8 mouse cellular contexts compared by ENCODE assay signal in genomic region chr15:11380087-11380530, GRCm38 (mm10). TPM values are rescaled to one million over a fixed set of nuclear protein-coding genes. Genes with fewer than 3 reads are reported as not detected.
A peak's percentile ranks its signal among the peaks of the same experiment; 100 is the strongest.
DNase-seq lines count a peak whose midpoint lies in the region; ATAC-seq and TF ChIP-seq lines count a peak whose summit lies in the region.

No protein-coding gene starts in this region.

- peaks cover 2% of the 10 kb centered on the region; the same call in 1 of the 2 replicates for H3K4me1 ChIP-seq in kidney, adult 2 months (ENCODE audit: control insufficient read depth, insufficient read depth, low read length)
- 0 out of 2 replicates have a peak, but pooled peaks cover 3% of the 10 kb centered on the region for H3K4me1 ChIP-seq in kidney, embryonic 15.5 days

- TF ChIP-seq POLR2A in kidney, adult 2 months (IDR thresholded peaks at IDR 0.05; ENCODE audit: low read depth, low read length), result no peak
- no peak for TF ChIP-seq POLR2A in brain, embryonic 14.5 days (IDR thresholded peaks at IDR 0.05; ENCODE audit: borderline replicate concordance, extremely low read depth, insufficient read depth, insufficient read length, poor library complexity, severe bottlenecking)

- peak; percentile 44 for DNase-seq in kidney, adult 2 months
- peak; percentile 35 for DNase-seq in CD4-positive helper T cell, adult 2 months (ENCODE audit: low read depth, low spot score)
- peak; percentile 72 for DNase-seq in brain, embryonic 14.5 days (ENCODE audit: low read depth)
- no peak for DNase-seq in frontal cortex, postnatal 25 days (ENCODE audit: low spot score in 2 of 2)
- DNase-seq in gastrocnemius, adult 8-10 months (ENCODE audit: low spot score in 2 of 2), result no peak

- no peak overlapping the region for H3K4me3 ChIP-seq in kidney, adult 2 months (ENCODE audit: insufficient read depth, low read depth, low read length)
- no peak overlapping the region for H3K4me3 ChIP-seq in kidney, embryonic 15.5 days (replicated peaks)

- TF ChIP-seq CTCF in kidney, adult 2 months (conservative IDR thresholded peaks at IDR 0.05; ENCODE audit: insufficient read depth, insufficient read length, low read depth, low read length), result no peak
- peak; percentile 38; the same call in 1 of the 2 replicates for TF ChIP-seq CTCF in brain, embryonic 14.5 days (IDR thresholded peaks at IDR 0.05; ENCODE audit: borderline replicate concordance, extremely low read depth, insufficient read depth, insufficient read length)

- H3K27me3 ChIP-seq in kidney, adult 2 months (replicated peaks; ENCODE audit: control insufficient read depth, insufficient read depth, low read length), result no peaks in the 10 kb centered on the region
- no peaks in the 10 kb centered on the region for H3K27me3 ChIP-seq in kidney, embryonic 15.5 days

- H3K27ac ChIP-seq in kidney, adult 2 months (ENCODE audit: insufficient read depth, low read depth, low read length), result no peak overlapping the region
- H3K27ac ChIP-seq in kidney, embryonic 15.5 days, result no peak overlapping the region

- no peak for ATAC-seq in kidney, embryonic 15.5 days (replicated peaks; ENCODE audit: low FRiP score)
- peak; percentile 53 to 59; a peak in 3 of 4 replicates for ATAC-seq in hematopoietic stem cell, adult 5-6 weeks (replicated peaks in 1 of 2; ENCODE audit: insufficient read depth in 1 of 2, low FRiP score in 2 of 2, low TSS enrichment in 1 of 2, low read depth in 1 of 2, poor library complexity in 2 of 2, severe bottlenecking in 2 of 2)
- peak; percentile 90 for ATAC-seq in megakaryocyte-erythroid progenitor cell, adult 5-6 weeks (replicated peaks; ENCODE audit: low FRiP score, low TSS enrichment, poor library complexity, severe bottlenecking)

- H3K4me2 ChIP-seq in kidney, embryonic 15.5 days, result no peak overlapping the region

- no peaks in the 10 kb centered on the region for H3K36me3 ChIP-seq in kidney, adult 2 months (ENCODE audit: control insufficient read depth, insufficient read depth, low read length)
- peaks cover 31% of the 10 kb centered on the region for H3K36me3 ChIP-seq in kidney, embryonic 15.5 days

- no peak overlapping the region for H3K9ac ChIP-seq in kidney, embryonic 15.5 days

- H3K9me3 ChIP-seq in kidney, embryonic 15.5 days (replicated peaks), result no peaks in the 10 kb centered on the region

- 36% methylated on average over 8 of the region's 8 CpGs for WGBS in kidney, adult 2 months
- 44% methylated on average over 8 of the region's 8 CpGs for WGBS in kidney, embryonic 15.5 days

RNA-seq across cellular contexts. Expression of gene Tars, which starts 19.4 kb away (rescaled TPM):
- polyA plus RNA-seq in kidney, adult 2 months (2012; rRNA removed), result 10.6 and 12.9 TPM in 2 replicates
- polyA plus RNA-seq in kidney, embryonic 15.5 days (2015; fragmentation: Nextera tagmentation; extraction: Ambion mirVana), result 62.9 and 63.8 TPM in 2 replicates
- 43.5 and 45.4 TPM in 2 replicates for polyA plus RNA-seq in brain, embryonic 14.5 days (2012; rRNA removed)
- 56.3 and 58.9 TPM in 2 replicates for total RNA-seq in hematopoietic stem cell, adult 5-6 weeks (2017)
- total RNA-seq in megakaryocyte-erythroid progenitor cell, adult 5-6 weeks (2014; fragmentation: Nextera tagmentation), result 39.7 and 55.5 TPM in 2 replicates
- total RNA-seq in megakaryocyte-erythroid progenitor cell, adult 5-6 weeks (2017), result 70.2 and 93.1 TPM in 2 replicates
- 10 to 100 TPM; 26.8 to 38.4 (median 35.0) TPM for total RNA-seq in gastrocnemius, adult 8-10 months (2022)

Comparison
In these comparisons a context has a peak if more than half of its experiments do, and no peak if none do; other contexts are left out.
1. DNase-seq: peak in kidney, adult 2 months (single experiment), CD4-positive helper T cell, adult 2 months (single experiment) and brain, embryonic 14.5 days (single experiment); none in frontal cortex, postnatal 25 days (0 of 2) and gastrocnemius, adult 8-10 months (0 of 2).